Mouse (Mus musculus): ENCODE results near the gene Ubl7. TPM values are rescaled to one million over a fixed set of nuclear protein-coding genes. Genes with fewer than 3 reads are reported as not detected.

Gene Ubl7
- polyA plus RNA-seq, 1 experiment from 2014 or later: 124 TPM

DNA sequence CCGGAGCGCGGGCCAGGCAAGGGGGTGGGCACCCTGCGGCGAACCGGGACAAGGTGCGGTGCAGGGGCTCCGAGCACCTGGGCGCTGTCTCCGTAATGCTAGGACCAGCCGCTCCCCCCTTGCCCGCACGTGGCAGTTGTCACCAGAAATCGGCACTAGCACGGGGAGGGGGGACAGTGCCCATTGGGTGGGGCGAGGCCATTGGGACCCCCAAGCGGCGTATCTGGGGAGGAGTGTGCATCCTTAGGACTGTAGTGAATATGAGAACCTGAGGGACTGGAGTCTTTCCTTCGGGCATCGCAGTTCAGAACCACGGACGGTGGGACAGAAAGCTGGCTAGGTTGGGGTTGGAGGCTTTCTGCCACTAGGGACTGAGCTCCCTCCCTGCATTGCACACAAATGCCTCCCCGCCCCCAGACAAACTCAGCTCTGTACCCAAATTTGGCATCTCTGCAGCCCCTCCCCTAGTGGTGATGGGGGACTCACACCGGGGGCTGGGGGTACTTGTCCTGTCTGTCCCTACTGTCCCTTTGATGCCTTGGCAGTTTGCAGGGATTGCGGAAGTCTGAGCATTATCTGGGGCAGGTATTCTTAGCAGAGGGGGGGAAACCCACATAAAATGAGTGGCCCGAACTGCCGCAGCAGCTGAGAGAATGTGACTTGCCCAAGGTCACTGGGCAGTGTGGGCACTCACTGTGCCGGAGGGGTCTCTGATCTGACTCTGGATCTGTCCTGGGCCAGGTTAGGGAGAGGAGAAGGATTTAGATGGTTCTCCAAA lies 30.3 kb downstream of the Ubl7 start:
- DNase-seq (ENCODE audit: low spot score): no peak
- Histone ChIP-seq H3K36me3 (ENCODE audit: control insufficient read depth, insufficient read depth, low read length) (no peaks in the 10 kb centered on the region), H3K27me3 (ENCODE audit: control insufficient read depth, insufficient read depth, low read length) (peaks cover 32% of the 10 kb centered on the region), H3K27ac (ENCODE audit: low read depth, low read length) (0 out of 2 replicates have a peak overlapping the region, but pooled peaks have one; percentile 74), H3K4me3 (ENCODE audit: low read depth, low read length) (peak overlapping the region; percentile 64), H3K4me1 (ENCODE audit: control insufficient read depth, insufficient read depth, low read length) (peaks cover 10% of the 10 kb centered on the region), H3K9me3 (ENCODE audit: control insufficient read depth, low read length) (no peaks in the 10 kb centered on the region), H3K9ac (ENCODE audit: low read length) (peak overlapping the region; percentile 77), H3K4me2 (ENCODE audit: low read depth) (peak overlapping the region; percentile 93)
- ATAC-seq (ENCODE audit: insufficient read depth, low FRiP score, low TSS enrichment): 0 out of 2 replicates have a peak, but pooled peaks have one; percentile 2
- 7% methylated on average over 28 of the region's 28 CpGs for WGBS

DNA sequence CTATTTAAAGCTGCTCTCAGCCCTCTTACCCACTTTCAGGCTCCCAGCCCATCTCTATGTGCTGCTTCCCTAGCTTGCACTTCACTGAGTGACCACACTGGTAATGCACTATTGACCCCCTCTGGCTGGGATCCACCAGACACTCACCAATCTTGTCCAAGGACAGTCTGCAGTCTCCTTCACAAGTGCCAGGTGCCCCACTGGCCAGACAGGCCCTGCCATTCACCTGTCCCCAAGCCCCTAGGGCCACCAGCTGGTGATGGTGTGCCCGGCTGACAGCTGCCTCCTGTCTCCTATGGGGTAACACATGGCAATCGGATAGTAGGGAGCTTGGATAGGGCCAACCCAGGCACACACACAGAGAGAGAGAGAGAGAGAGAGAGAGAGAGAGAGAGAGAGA lies 31.3 kb downstream of the Ubl7 start:
- no peak overlapping the region for H3K27ac ChIP-seq (ENCODE audit: low read depth, low read length)
- no peaks in the 10 kb centered on the region for H3K36me3 ChIP-seq (ENCODE audit: control insufficient read depth, insufficient read depth, low read length)
- WGBS: 56% methylated on average over 2 of the region's 2 CpGs
- H3K9ac ChIP-seq (ENCODE audit: low read length): no peak overlapping the region; the same call in 1 of the 2 replicates
- DNase-seq (ENCODE audit: low spot score): no peak
- H3K27me3 ChIP-seq (ENCODE audit: control insufficient read depth, insufficient read depth, low read length): peaks cover 32% of the 10 kb centered on the region
- no peak for ATAC-seq (ENCODE audit: insufficient read depth, low FRiP score, low TSS enrichment)
- H3K4me1 ChIP-seq (ENCODE audit: control insufficient read depth, insufficient read depth, low read length): peaks cover 10% of the 10 kb centered on the region
- no peaks in the 10 kb centered on the region for H3K9me3 ChIP-seq (ENCODE audit: control insufficient read depth, low read length)
- H3K4me3 ChIP-seq (ENCODE audit: low read depth, low read length): no peak overlapping the region
- no peak overlapping the region for H3K4me2 ChIP-seq (ENCODE audit: low read depth)

DNA sequence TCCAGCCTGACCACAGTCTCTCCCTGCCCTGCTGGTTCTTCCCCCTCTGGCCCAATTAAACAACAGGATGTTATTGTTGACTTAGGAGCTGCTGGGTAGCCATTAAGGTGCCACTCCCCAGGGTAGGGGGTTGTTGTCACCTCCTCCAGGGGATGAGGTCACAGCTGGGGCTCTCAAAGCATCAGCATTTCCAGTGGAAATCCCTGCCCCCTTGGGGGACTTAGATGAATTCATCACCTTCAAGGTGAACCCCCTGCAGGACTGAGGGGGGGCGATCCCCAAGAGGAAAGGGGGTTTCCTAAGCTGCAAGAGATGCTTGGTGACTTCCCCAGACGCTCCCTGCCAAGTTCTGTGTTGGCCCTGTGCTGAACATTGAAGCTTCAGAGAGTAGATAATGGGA lies 32.3 kb downstream of the Ubl7 start:
- Histone ChIP-seq H3K36me3 (ENCODE audit: control insufficient read depth, insufficient read depth, low read length) (no peaks in the 10 kb centered on the region), H3K27ac (ENCODE audit: low read depth, low read length) (no peak overlapping the region), H3K27me3 (ENCODE audit: control insufficient read depth, insufficient read depth, low read length) (peaks cover 32% of the 10 kb centered on the region), H3K4me2 (ENCODE audit: low read depth) (no peak overlapping the region), H3K4me1 (ENCODE audit: control insufficient read depth, insufficient read depth, low read length) (peaks cover 10% of the 10 kb centered on the region), H3K9me3 (ENCODE audit: control insufficient read depth, low read length) (no peaks in the 10 kb centered on the region), H3K9ac (ENCODE audit: low read length) (no peak overlapping the region), H3K4me3 (ENCODE audit: low read depth, low read length) (no peak overlapping the region)
- no peak for ATAC-seq (ENCODE audit: insufficient read depth, low FRiP score, low TSS enrichment)
- 19% methylated on average over 2 of the region's 2 CpGs for WGBS
- DNase-seq (ENCODE audit: low spot score): no peak

DNA sequence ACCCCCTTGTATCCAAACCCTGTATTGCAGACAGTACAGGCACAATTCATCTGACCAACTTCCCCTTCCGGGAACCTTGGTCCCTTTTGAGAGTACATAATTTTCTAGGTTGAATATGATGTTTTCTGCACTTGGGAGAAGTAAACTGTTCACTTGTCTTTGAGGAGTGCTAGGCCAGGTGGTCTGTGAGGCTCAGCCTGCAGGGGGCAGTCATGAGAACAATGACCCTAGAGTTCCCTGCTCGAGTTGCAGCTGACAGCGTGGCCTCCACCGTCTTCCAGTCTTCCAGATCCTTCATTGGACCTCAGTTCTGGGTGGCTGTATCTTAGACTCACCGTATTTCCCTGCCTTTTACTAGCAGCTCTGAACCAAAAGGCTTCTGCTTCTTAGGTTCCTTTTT lies 33.8 kb downstream of the Ubl7 start:
- Histone ChIP-seq H3K36me3 (ENCODE audit: control insufficient read depth, insufficient read depth, low read length) (no peaks in the 10 kb centered on the region), H3K27ac (ENCODE audit: low read depth, low read length) (no peak overlapping the region), H3K9ac (ENCODE audit: low read length) (no peak overlapping the region), H3K9me3 (ENCODE audit: control insufficient read depth, low read length) (no peaks in the 10 kb centered on the region), H3K4me3 (ENCODE audit: low read depth, low read length) (no peak overlapping the region), H3K27me3 (ENCODE audit: control insufficient read depth, insufficient read depth, low read length) (peaks cover 21% of the 10 kb centered on the region), H3K4me2 (ENCODE audit: low read depth) (no peak overlapping the region), H3K4me1 (ENCODE audit: control insufficient read depth, insufficient read depth, low read length) (peaks cover 6% of the 10 kb centered on the region)
- DNase-seq (ENCODE audit: low spot score): peak; percentile 74
- WGBS: 29% methylated on average over 5 of the region's 5 CpGs
- no peak for ATAC-seq (ENCODE audit: insufficient read depth, low FRiP score, low TSS enrichment)

DNA sequence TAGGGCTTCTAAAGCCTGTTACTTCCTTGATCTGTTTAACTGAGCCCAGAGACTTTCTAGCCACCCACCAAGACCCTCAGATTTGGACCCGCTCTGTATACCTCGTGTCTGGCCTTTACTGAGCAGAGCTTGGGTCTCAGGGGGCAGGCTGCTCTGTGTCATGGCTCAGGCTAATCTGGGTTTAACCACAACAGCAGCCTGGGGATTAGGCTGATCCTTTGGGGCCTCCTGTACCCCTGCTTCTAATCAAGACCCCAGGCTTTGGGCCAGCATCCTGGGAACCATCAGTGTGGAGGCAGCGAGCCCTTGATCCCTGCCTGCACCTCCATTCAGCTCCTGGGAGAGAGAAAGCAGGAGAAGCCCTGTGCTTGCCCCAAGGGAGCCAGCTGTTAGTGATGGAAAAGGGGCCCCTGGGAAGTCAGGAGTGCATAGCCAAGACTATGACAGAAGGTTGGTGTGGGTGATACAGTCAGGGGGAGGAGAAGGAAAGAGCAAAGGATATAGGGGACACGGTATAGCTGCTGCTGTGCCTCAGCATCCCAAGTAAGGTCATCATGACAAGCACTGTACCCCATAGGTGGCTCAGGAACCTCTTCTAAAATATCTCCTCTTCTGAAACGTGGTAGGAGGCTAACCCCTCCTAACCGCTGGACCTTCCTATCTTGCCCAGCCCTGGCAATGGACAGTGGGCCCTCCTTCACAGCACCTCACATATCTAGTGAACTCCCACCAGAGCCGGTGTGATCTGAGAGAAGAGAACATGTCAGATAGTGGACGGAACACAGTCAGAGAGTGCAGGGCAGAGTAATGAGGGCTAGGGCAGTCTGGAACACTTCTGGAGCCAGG lies 35.2 kb downstream of the Ubl7 start:
- no peak overlapping the region for H3K4me2 ChIP-seq (ENCODE audit: low read depth)
- no peak overlapping the region for H3K9ac ChIP-seq (ENCODE audit: low read length)
- H3K27me3 ChIP-seq (ENCODE audit: control insufficient read depth, insufficient read depth, low read length): peaks cover 15% of the 10 kb centered on the region
- ATAC-seq (ENCODE audit: insufficient read depth, low FRiP score, low TSS enrichment): no peak
- no peak overlapping the region for H3K27ac ChIP-seq (ENCODE audit: low read depth, low read length)
- peaks cover under 1% of the 10 kb centered on the region; the same call in 1 of the 2 replicates for H3K4me1 ChIP-seq (ENCODE audit: control insufficient read depth, insufficient read depth, low read length)
- H3K4me3 ChIP-seq (ENCODE audit: low read depth, low read length): no peak overlapping the region
- H3K9me3 ChIP-seq (ENCODE audit: control insufficient read depth, low read length): no peaks in the 10 kb centered on the region
- no peaks in the 10 kb centered on the region for H3K36me3 ChIP-seq (ENCODE audit: control insufficient read depth, insufficient read depth, low read length)
- no peak for DNase-seq (ENCODE audit: low spot score)
- 78% methylated on average over 8 of the region's 8 CpGs for WGBS

DNA sequence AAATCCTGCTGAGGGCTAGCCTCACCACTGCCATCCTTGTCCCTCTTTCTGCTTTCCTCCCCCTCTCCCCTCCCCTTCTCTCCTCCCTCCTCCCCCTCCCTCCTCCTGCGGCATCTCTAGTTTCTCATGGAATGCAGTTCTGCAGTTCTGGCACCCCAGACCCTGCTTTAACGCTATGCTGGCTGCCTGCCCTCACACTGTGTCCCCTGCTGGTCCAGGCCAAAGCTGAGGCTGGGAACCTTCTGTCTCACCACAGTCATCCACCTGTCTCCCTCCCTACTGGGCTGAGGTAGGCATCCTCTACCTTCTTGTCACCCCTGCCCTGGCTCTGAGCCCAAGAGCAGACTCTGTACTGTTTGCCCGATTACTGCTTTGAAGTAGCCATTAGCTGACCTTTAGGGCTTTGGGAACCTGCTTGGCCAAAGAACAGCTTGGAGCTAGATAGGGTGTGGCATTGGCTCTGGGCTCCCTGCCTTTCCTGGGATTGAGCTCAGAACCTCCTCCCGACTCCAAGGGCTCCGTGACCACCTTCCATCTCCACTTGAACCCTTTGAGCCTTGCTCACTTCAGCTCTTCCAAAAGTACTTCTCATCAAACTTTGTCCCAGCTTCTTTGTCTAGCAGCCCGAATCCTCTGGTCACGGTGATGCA lies 36.7 kb downstream of the Ubl7 start:
- no peaks in the 10 kb centered on the region for H3K9me3 ChIP-seq (ENCODE audit: control insufficient read depth, low read length)
- ATAC-seq (ENCODE audit: insufficient read depth, low FRiP score, low TSS enrichment): no peak
- no peak overlapping the region for H3K4me3 ChIP-seq (ENCODE audit: low read depth, low read length)
- H3K36me3 ChIP-seq (ENCODE audit: control insufficient read depth, insufficient read depth, low read length): no peaks in the 10 kb centered on the region
- WGBS: 59% methylated on average over 7 of the region's 7 CpGs
- peaks cover 1% of the 10 kb centered on the region; the same call in 1 of the 2 replicates for H3K27me3 ChIP-seq (ENCODE audit: control insufficient read depth, insufficient read depth, low read length)
- H3K4me1 ChIP-seq (ENCODE audit: control insufficient read depth, insufficient read depth, low read length): no peaks in the 10 kb centered on the region
- no peak overlapping the region for H3K4me2 ChIP-seq (ENCODE audit: low read depth)
- no peak overlapping the region for H3K27ac ChIP-seq (ENCODE audit: low read depth, low read length)
- no peak for DNase-seq (ENCODE audit: low spot score)
- no peak overlapping the region for H3K9ac ChIP-seq (ENCODE audit: low read length)

DNA sequence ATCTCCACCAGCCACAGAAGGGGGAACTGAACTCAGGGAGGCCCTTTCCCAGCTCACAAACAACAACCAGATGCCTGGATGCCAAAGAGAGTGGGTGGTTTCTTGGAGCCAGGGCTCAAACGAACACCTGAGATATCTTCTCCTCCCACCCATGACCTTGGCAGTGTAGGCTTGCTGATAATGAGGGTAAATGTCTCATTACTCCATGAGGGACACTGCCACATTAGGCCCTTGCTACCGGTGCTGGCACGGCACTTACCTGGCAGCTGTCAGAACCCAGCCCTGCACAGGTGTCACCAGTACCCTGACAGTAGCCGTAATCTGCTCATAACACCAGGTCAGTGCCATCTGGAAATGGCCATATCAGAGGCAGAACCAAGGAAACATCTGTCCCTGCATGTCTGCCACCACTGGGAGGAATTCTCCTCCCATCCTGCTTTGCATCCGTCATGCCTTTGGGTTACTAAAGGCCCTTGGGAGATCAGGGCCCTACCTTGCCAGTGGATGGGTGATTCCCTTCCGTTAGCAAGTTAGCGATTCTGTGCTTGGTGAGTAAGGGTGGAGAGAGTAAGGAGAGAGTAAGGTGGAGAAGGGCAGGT lies 37.7 kb downstream of the Ubl7 start:
- no peak for ATAC-seq (ENCODE audit: insufficient read depth, low FRiP score, low TSS enrichment)
- WGBS: 88% methylated on average over 7 of the region's 7 CpGs
- no peaks in the 10 kb centered on the region for H3K9me3 ChIP-seq (ENCODE audit: control insufficient read depth, low read length)

DNA sequence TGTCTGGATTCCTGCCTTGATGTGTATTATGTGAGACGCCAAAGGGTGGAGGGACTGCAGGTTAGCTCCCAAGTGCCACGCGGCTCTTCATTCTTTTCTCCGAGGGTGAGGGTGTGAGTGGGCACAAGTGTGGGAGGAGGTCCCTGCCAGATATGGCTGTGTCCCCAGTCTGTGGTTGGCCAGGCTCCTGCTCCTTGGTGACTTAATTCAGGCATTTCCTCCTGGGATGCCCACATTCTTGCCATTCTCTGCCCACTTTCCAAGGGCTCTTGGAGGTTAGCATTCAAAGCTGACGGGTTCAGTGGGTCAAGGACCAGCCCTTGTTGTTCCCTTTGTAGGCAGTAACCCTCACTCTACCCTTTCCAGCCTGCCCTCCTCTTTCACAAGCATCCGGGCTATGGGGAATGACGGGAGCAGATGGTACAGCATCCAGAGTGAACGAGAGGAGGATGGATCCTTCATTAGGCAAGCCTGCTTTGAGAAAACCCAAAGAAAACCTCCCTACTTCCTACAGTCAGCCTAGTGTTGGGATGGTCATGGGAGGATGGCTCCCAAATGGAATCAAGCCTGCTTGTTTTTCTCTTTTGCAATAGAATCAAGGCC lies 38.4 kb downstream of the Ubl7 start:
- Histone ChIP-seq H3K4me2 (ENCODE audit: low read depth) (no peak overlapping the region), H3K9ac (ENCODE audit: low read length) (no peak overlapping the region), H3K27ac (ENCODE audit: low read depth, low read length) (no peak overlapping the region), H3K27me3 (ENCODE audit: control insufficient read depth, insufficient read depth, low read length) (no peaks in the 10 kb centered on the region), H3K36me3 (ENCODE audit: control insufficient read depth, insufficient read depth, low read length) (no peaks in the 10 kb centered on the region), H3K4me3 (ENCODE audit: low read depth, low read length) (no peak overlapping the region), H3K9me3 (ENCODE audit: control insufficient read depth, low read length) (no peaks in the 10 kb centered on the region), H3K4me1 (ENCODE audit: control insufficient read depth, insufficient read depth, low read length) (no peaks in the 10 kb centered on the region)
- DNase-seq (ENCODE audit: low spot score): no peak
- 85% methylated on average over 8 of the region's 8 CpGs for WGBS
- ATAC-seq (ENCODE audit: insufficient read depth, low FRiP score, low TSS enrichment): no peak

More for the DNA sequence above, 37.7 kb downstream of the Ubl7 start:
- H3K4me1 ChIP-seq (ENCODE audit: control insufficient read depth, insufficient read depth, low read length): no peaks in the 10 kb centered on the region
- no peaks in the 10 kb centered on the region for H3K27me3 ChIP-seq (ENCODE audit: control insufficient read depth, insufficient read depth, low read length)
- no peaks in the 10 kb centered on the region for H3K36me3 ChIP-seq (ENCODE audit: control insufficient read depth, insufficient read depth, low read length)
- no peak overlapping the region for H3K27ac ChIP-seq (ENCODE audit: low read depth, low read length)
- no peak for DNase-seq (ENCODE audit: low spot score)
- no peak overlapping the region for H3K9ac ChIP-seq (ENCODE audit: low read length)
- H3K4me3 ChIP-seq (ENCODE audit: low read depth, low read length): no peak overlapping the region
- H3K4me2 ChIP-seq (ENCODE audit: low read depth): no peak overlapping the region

Measured in neural tube, embryonic 11.5 days (tissue).